Mouse (Mus musculus) B cell, adult (primary cell): ENCODE measurements around the gene Gpr1. TPM values are rescaled to one million over a fixed set of nuclear protein-coding genes. Genes with fewer than 3 reads are reported as not detected.

Experiments used
- total RNA-seq: library from RNA; stranded (reverse); gene quantifications from 4 replicates; pipeline ENCODE4 v1.2.4, GENCODE M21; 2023; ENCODE audit not compliant: inconsistent age

Gpr1 gene
- not detected in 4 replicates for total RNA-seq

DNA sequence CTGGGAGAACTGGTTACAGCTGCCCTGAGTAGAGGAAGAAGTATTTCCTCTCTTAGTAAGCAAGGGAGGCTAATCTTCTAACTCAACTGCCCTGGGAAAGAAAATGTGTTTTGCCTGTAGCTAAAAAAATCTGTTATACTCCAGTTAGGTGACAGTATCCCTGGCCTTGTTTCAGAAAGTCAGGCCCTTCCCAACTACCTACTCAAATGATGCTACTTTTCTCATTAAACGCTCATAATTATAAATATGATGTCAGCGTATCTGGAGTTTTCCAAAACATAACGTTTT lies at the start of gene Gpr1:
Gpr1 (minus strand) TSS at position 273 of the 288 bp plus-strand sequence.

GRCm38 (mm10) chr1:63176604-63177421 lies 37.5 kb downstream of the Gpr1 start, which contains the start of the genes Eef1b2 and Ndufs1:
Gene Eef1b2, plus strand, starts transcription at chr1:63176825.
Gene Ndufs1, minus strand, starts transcription at chr1:63176833.

Other genes with a start within 250 kb of the Gpr1 start
- 74.5 to 88.0 TPM (median 82.5 TPM) in 4 replicates for gene Ino80d, start 99.9 kb downstream of the Gpr1 start, total RNA-seq
- gene Eef1b2, start 37.7 kb downstream of the Gpr1 start, total RNA-seq: 1,005 to 1,163 TPM (median 1,024 TPM) in 4 replicates
- gene Ndufs1, start 37.7 kb downstream of the Gpr1 start, total RNA-seq: 72.6 to 83.7 TPM (median 76.1 TPM) in 4 replicates
- not detected in 4 replicates for gene Zdbf2, start 58.7 kb upstream of the Gpr1 start, total RNA-seq
- gene Adam23, start 231.3 kb upstream of the Gpr1 start, total RNA-seq: 0.21 to 1.4 TPM (median 0.92 TPM) in 4 replicates